8 mouse cellular contexts compared by ENCODE assay signal in genomic region chr4:104514568-104515000, GRCm38 (mm10).
A peak's percentile ranks its signal among the peaks of the same experiment; 100 is the strongest.
DNase-seq lines count a peak whose midpoint lies in the region; ATAC-seq and TF ChIP-seq lines count a peak whose summit lies in the region.

No protein-coding gene starts in this region.

- DNase-seq in ES-E14 (ENCODE audit: low read depth, low spot score): peak; percentile 87
- peak; percentile 2 for DNase-seq in adipocyte (ENCODE audit: low spot score)
- DNase-seq in embryonic facial prominence, embryonic 14.5 days (ENCODE audit: low spot score): peak; percentile 66
- peak; percentile 44 for DNase-seq in hindbrain, embryonic 14.5 days (ENCODE audit: low spot score)
- peak; percentile 32 to 35 for DNase-seq in left cerebral cortex, postnatal 36 days (ENCODE audit: low spot score in 2 of 2)
- peak; percentile 77 for DNase-seq in mesoderm, embryonic 11.5 days (ENCODE audit: low read depth, low spot score)
- DNase-seq in yolk sac, embryonic 10.5 days (ENCODE audit: low spot score): peak; percentile 63
- no peak for DNase-seq in spleen, postnatal 4 days (ENCODE audit: low spot score in 2 of 2)

- H3K4me2 ChIP-seq in embryonic facial prominence, embryonic 14.5 days (ENCODE audit: low read depth, low read length): peak overlapping the region; percentile 39
- H3K4me2 ChIP-seq in hindbrain, embryonic 14.5 days (replicated peaks): peak overlapping the region; percentile 24

- 0 out of 2 replicates have a peak, but pooled peaks have one; percentile 65 for ATAC-seq in embryonic facial prominence, embryonic 14.5 days (ENCODE audit: low read depth)
- 0 out of 2 replicates have a peak, but pooled peaks have one; percentile 57 for ATAC-seq in hindbrain, embryonic 14.5 days (ENCODE audit: low FRiP score)

- H3K36me3 ChIP-seq in ES-E14 (ENCODE audit: control insufficient read depth, insufficient read depth, low read length, poor library complexity, severe bottlenecking): no peaks in the 10 kb centered on the region
- no peaks in the 10 kb centered on the region for H3K36me3 ChIP-seq in embryonic facial prominence, embryonic 14.5 days (ENCODE audit: control insufficient read depth, insufficient read depth, low read length)
- no peaks in the 10 kb centered on the region for H3K36me3 ChIP-seq in hindbrain, embryonic 14.5 days (replicated peaks; ENCODE audit: control insufficient read depth, insufficient read depth)

- no peaks in the 10 kb centered on the region; the same call in 1 of the 2 replicates for H3K27me3 ChIP-seq in embryonic facial prominence, embryonic 14.5 days (replicated peaks; ENCODE audit: control insufficient read depth, insufficient read depth, low read length)
- no peaks in the 10 kb centered on the region for H3K27me3 ChIP-seq in hindbrain, embryonic 14.5 days (ENCODE audit: control insufficient read depth, insufficient read depth, low read length)

- H3K4me1 ChIP-seq in ES-E14 (ENCODE audit: control insufficient read depth in 2 of 2, insufficient read depth in 2 of 2, low read length in 2 of 2, poor library complexity in 1 of 2): no peaks in the 10 kb centered on the region
- peaks cover 4% of the 10 kb centered on the region; the same call in 1 of the 2 replicates for H3K4me1 ChIP-seq in embryonic facial prominence, embryonic 14.5 days (ENCODE audit: control insufficient read depth, insufficient read depth, low read length)
- H3K4me1 ChIP-seq in hindbrain, embryonic 14.5 days (replicated peaks; ENCODE audit: control insufficient read depth, insufficient read depth, low read length): peaks cover 8% of the 10 kb centered on the region; the same call in 1 of the 2 replicates

- peak overlapping the region; percentile 63 to 83 for H3K4me3 ChIP-seq in ES-E14 (ENCODE audit: insufficient read depth in 1 of 2, low read depth in 1 of 2, low read length in 2 of 2, poor library complexity in 1 of 2, severe bottlenecking in 1 of 2)
- H3K4me3 ChIP-seq in embryonic facial prominence, embryonic 14.5 days (ENCODE audit: low read depth, low read length): peak overlapping the region; percentile 15; the same call in 1 of the 2 replicates
- no peak overlapping the region for H3K4me3 ChIP-seq in hindbrain, embryonic 14.5 days (replicated peaks; ENCODE audit: low read length)

- intact Hi-C loops in left cerebral cortex, postnatal 36 days (cut with DNase I): loop anchor here (10.0 kb wide), 1 partner anchor 380 kb away; no protein-coding TSS in a partner anchor

- H3K27ac ChIP-seq in ES-E14 (ENCODE audit: insufficient read depth, low read depth, low read length, poor library complexity, severe bottlenecking): no peak overlapping the region
- H3K27ac ChIP-seq in embryonic facial prominence, embryonic 14.5 days (replicated peaks; ENCODE audit: low read depth, low read length): no peak overlapping the region
- no peak overlapping the region for H3K27ac ChIP-seq in hindbrain, embryonic 14.5 days

- no peaks in the 10 kb centered on the region for H3K9me3 ChIP-seq in ES-E14 (ENCODE audit: control insufficient read depth, insufficient read depth, low read depth, low read length)
- H3K9me3 ChIP-seq in embryonic facial prominence, embryonic 14.5 days (ENCODE audit: control insufficient read depth, low read length): no peaks in the 10 kb centered on the region
- no peaks in the 10 kb centered on the region for H3K9me3 ChIP-seq in hindbrain, embryonic 14.5 days (ENCODE audit: control insufficient read depth, low read length)

- no peak overlapping the region for H3K9ac ChIP-seq in ES-E14 (ENCODE audit: insufficient read depth, low read depth, low read length, poor library complexity, severe bottlenecking)
- H3K9ac ChIP-seq in embryonic facial prominence, embryonic 14.5 days (ENCODE audit: low read depth, low read length): no peak overlapping the region
- H3K9ac ChIP-seq in hindbrain, embryonic 14.5 days: no peak overlapping the region

- in situ Hi-C loops in ES-E14 (cut with MboI; ENCODE audit: low sequenced_read_pairs in 2 of 2, unreplicated experiment in 2 of 2): no loop called here

- 3% methylated on average over 10 of the region's 10 CpGs for WGBS in embryonic facial prominence, embryonic 14.5 days
- WGBS in hindbrain, embryonic 14.5 days: 4% methylated on average over 10 of the region's 10 CpGs

TF ChIP-seq in ES-E14, 5 proteins besides CTCF, POLR2A, EP300 and RAD21:
- no peak for TF ChIP-seq CHD2 (IDR thresholded peaks at IDR 0.05; ENCODE audit: low read depth, low read length)

Comparison
In these comparisons a context has a peak if more than half of its experiments do, and no peak if none do; other contexts are left out.
1. DNase-seq: peak in ES-E14 (single experiment), adipocyte (single experiment), embryonic facial prominence, embryonic 14.5 days (single experiment), hindbrain, embryonic 14.5 days (single experiment), left cerebral cortex, postnatal 36 days (2 of 2), mesoderm, embryonic 11.5 days (single experiment) and yolk sac, embryonic 10.5 days (single experiment); none in spleen, postnatal 4 days (0 of 2).